Mouse (Mus musculus) MEL (cell line): ENCODE results near the gene Olfr1029. TPM values are rescaled to one million over a fixed set of nuclear protein-coding genes. Genes with fewer than 3 reads are reported as not detected.
"Not testable (repeated sequence)": the region's sequence is repeated elsewhere in the genome, so short reads cannot be mapped to it uniquely, and the experiment has no call there.

ENCODE experiments used
- DNase-seq: peaks from one replicate; pipeline ENCODE4 v3.0.0; 2011; ENCODE audit warnings: low read depth, low spot score
- H3K27ac ChIP-seq: 2 replicates; pipeline ENCODE4 v1.5.1; 2012; ENCODE audit warnings: low read depth, mild to moderate bottlenecking, control low read depth, low read length, moderate library complexity; ENCODE audit not compliant: control insufficient read depth
- H3K27me3 ChIP-seq, 2 experiments: fragments of 150-350 bp in 1 of 2; sonication (generic) in 1 of 2; 2 replicates each; pipeline ENCODE4 v1.6.1; 2012; ENCODE audit warnings: low read length in 2 of 2, mild to moderate bottlenecking in 2 of 2, improper control_type of control experiment in 1 of 2, moderate library complexity in 1 of 2; ENCODE audit not compliant: insufficient read depth in 2 of 2, control insufficient read depth in 1 of 2
- H3K36me3 ChIP-seq, 2 experiments: 2 replicates each; pipeline ENCODE4 v1.6.1; 2012 to 2014; ENCODE audit warnings: low read length in 2 of 2, improper control_type of control experiment in 1 of 2, inconsistent platforms in 1 of 2, mild to moderate bottlenecking in 1 of 2; ENCODE audit not compliant: insufficient read depth in 2 of 2, control insufficient read depth in 1 of 2
- H3K4me1 ChIP-seq, 2 experiments: fragments of 150-350 bp in 1 of 2; sonication (generic) in 1 of 2; 2 replicates each; pipeline ENCODE4 v1.6.1; 2012; ENCODE audit warnings: low read length in 2 of 2, improper control_type of control experiment in 1 of 2, mild to moderate bottlenecking in 1 of 2; ENCODE audit not compliant: insufficient read depth in 2 of 2, control insufficient read depth in 1 of 2
- H3K4me3 ChIP-seq, 2 experiments: fragments of 150-350 bp in 1 of 2; sonication (generic) in 1 of 2; 2 replicates each; pipeline ENCODE4 v1.5.1; 2012; ENCODE audit warnings: low read depth in 2 of 2, low read length in 2 of 2, mild to moderate bottlenecking in 2 of 2, moderate library complexity in 2 of 2, control low read depth in 1 of 2, improper control_type of control experiment in 1 of 2; ENCODE audit not compliant: control insufficient read depth in 1 of 2, insufficient read depth in 1 of 2
- H3K79me2 ChIP-seq: 2 replicates; pipeline ENCODE4 v1.6.1; 2012; ENCODE audit warnings: mild to moderate bottlenecking, low read length, moderate library complexity; ENCODE audit not compliant: control insufficient read depth, poor library complexity, insufficient read depth
- H3K9ac ChIP-seq: 2 replicates; pipeline ENCODE4 v1.6.1; 2012; ENCODE audit warnings: low read depth, mild to moderate bottlenecking, control low read depth, low read length, moderate library complexity; ENCODE audit not compliant: control insufficient read depth, poor library complexity, severe bottlenecking
- H3K9me3 ChIP-seq: fragments of 150-350 bp; sonication (generic); replicated peaks from 2 replicates; pipeline ENCODE4 v1.6.1; 2012; ENCODE audit warnings: mild to moderate bottlenecking, low read length, improper control_type of control experiment, moderate library complexity; ENCODE audit not compliant: insufficient read depth
- polyA plus RNA-seq, 2 experiments: library from polyadenylated mRNA; stranded (reverse) in 1 of 2; unstranded in 1 of 2; fragments of >175 nt in 1 of 2; fragments of >200 nt in 1 of 2; gene quantifications; 2 replicates each; pipeline versions ENCODE4 v1.2.1 to v1.2.4; 2012; ENCODE audit warnings: low replicate concordance in 2 of 2, low read depth in 1 of 2; ENCODE audit not compliant: insufficient read length in 2 of 2, insufficient read depth in 1 of 2, missing spikeins in 1 of 2
- total RNA-seq: library from RNA; depleted of rRNA; stranded (reverse); fragments of 300-350 nt; gene quantifications from 2 replicates; pipeline ENCODE4 v1.2.3, GENCODE M21; 2012; rRNA removed

Gene Olfr1029
- total and polyA plus RNA-seq, 3 experiments = not detected

DNA sequence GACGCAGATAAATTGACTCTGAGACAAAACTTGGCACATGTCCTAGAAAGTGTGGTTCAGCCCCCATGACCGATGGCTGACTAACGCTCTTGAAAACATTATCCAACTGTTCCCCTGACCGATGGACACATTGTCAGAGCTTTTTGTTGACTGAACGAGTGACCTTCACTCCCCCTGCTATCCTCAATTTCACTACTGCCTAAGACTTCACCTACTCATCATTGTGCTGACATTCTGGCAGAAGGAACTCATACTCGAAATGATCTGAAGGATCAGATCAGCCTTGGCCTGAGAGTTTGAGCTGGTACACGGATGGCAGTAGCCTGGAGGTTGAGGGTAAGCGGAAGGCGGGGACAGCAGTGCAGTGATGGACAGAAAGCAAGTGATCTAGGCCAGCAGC lies 47.8 kb downstream of the Olfr1029 start:
- not testable (repeated sequence) for H3K9ac ChIP-seq, H3K27me3 ChIP-seq, H3K4me1 ChIP-seq, H3K36me3 ChIP-seq, H3K27ac ChIP-seq, DNase-seq, H3K79me2 ChIP-seq, H3K9me3 ChIP-seq, H3K4me3 ChIP-seq

Other genes starting within 250 kb of the Olfr1029 start
- gene Olfr1012, start 211.1 kb upstream of the Olfr1029 start, total RNA-seq = not detected in 2 replicates
- gene Olfr1012, start 211.1 kb upstream of the Olfr1029 start, polyA plus RNA-seq = not detected
- gene Olfr1013, start 206.8 kb upstream of the Olfr1029 start, total RNA-seq = not detected in 2 replicates
- not detected for gene Olfr1013, start 206.8 kb upstream of the Olfr1029 start, polyA plus RNA-seq
- gene Olfr1014, start 201.2 kb upstream of the Olfr1029 start, total RNA-seq = not detected in 2 replicates
- gene Olfr1014, start 201.2 kb upstream of the Olfr1029 start, polyA plus RNA-seq = not detected
- not detected in 2 replicates for gene Olfr1015, start 191.9 kb upstream of the Olfr1029 start, total RNA-seq
- not detected for gene Olfr1015, start 191.9 kb upstream of the Olfr1029 start, polyA plus RNA-seq
- gene Olfr1016, start 171.4 kb upstream of the Olfr1029 start, total RNA-seq = not detected in 2 replicates
- not detected for gene Olfr1016, start 171.4 kb upstream of the Olfr1029 start, polyA plus RNA-seq
- gene Olfr1018, start 155.4 kb upstream of the Olfr1029 start, total RNA-seq = not detected in 2 replicates
- not detected for gene Olfr1018, start 155.4 kb upstream of the Olfr1029 start, polyA plus RNA-seq
- not detected in 2 replicates for gene Olfr1019, start 128.4 kb upstream of the Olfr1029 start, total RNA-seq
- gene Olfr1019, start 128.4 kb upstream of the Olfr1029 start, polyA plus RNA-seq = not detected
- not detected in 2 replicates for gene Olfr1020, start 126.9 kb upstream of the Olfr1029 start, total RNA-seq
- not detected for gene Olfr1020, start 126.9 kb upstream of the Olfr1029 start, polyA plus RNA-seq
- gene Olfr1022, start 105.3 kb upstream of the Olfr1029 start, total RNA-seq = not detected in 2 replicates
- gene Olfr1022, start 105.3 kb upstream of the Olfr1029 start, polyA plus RNA-seq = not detected
- gene Olfr1023, start 88.3 kb upstream of the Olfr1029 start, total RNA-seq = not detected in 2 replicates
- not detected for gene Olfr1023, start 88.3 kb upstream of the Olfr1029 start, polyA plus RNA-seq
- not detected in 2 replicates for gene Olfr1024, start 68.8 kb upstream of the Olfr1029 start, total RNA-seq
- gene Olfr1024, start 68.8 kb upstream of the Olfr1029 start, polyA plus RNA-seq = not detected
- gene Olfr1025-ps1, start 58.7 kb upstream of the Olfr1029 start, total RNA-seq = not detected in 2 replicates
- gene Olfr1025-ps1, start 58.7 kb upstream of the Olfr1029 start, polyA plus RNA-seq = not detected
- not detected in 2 replicates for gene Olfr1026, start 52.3 kb upstream of the Olfr1029 start, total RNA-seq
- gene Olfr1026, start 52.3 kb upstream of the Olfr1029 start, polyA plus RNA-seq = not detected
- not detected in 2 replicates for gene Olfr1028, start 23.5 kb upstream of the Olfr1029 start, total RNA-seq
- not detected for gene Olfr1028, start 23.5 kb upstream of the Olfr1029 start, polyA plus RNA-seq
- gene Olfr1030, start 5.4 kb downstream of the Olfr1029 start, total RNA-seq = not detected in 2 replicates
- gene Olfr1030, start 5.4 kb downstream of the Olfr1029 start, polyA plus RNA-seq = not detected
- gene Olfr1031, start 16.4 kb downstream of the Olfr1029 start, total RNA-seq = not detected in 2 replicates
- gene Olfr1031, start 16.4 kb downstream of the Olfr1029 start, polyA plus RNA-seq = not detected
- gene Olfr1032, start 31.6 kb downstream of the Olfr1029 start, total RNA-seq = not detected in 2 replicates
- gene Olfr1032, start 31.6 kb downstream of the Olfr1029 start, polyA plus RNA-seq = not detected
- gene Olfr1033, start 46.7 kb downstream of the Olfr1029 start, total RNA-seq = not detected in 2 replicates
- gene Olfr1033, start 46.7 kb downstream of the Olfr1029 start, polyA plus RNA-seq = not detected
- not detected in 2 replicates for gene Olfr1034, start 72.0 kb downstream of the Olfr1029 start, total RNA-seq
- not detected for gene Olfr1034, start 72.0 kb downstream of the Olfr1029 start, polyA plus RNA-seq
- not detected in 2 replicates for gene Olfr1036, start 100.1 kb downstream of the Olfr1029 start, total RNA-seq
- gene Olfr1036, start 100.1 kb downstream of the Olfr1029 start, polyA plus RNA-seq = not detected
- gene Olfr1037, start 113.5 kb downstream of the Olfr1029 start, total RNA-seq = not detected in 2 replicates
- not detected for gene Olfr1037, start 113.5 kb downstream of the Olfr1029 start, polyA plus RNA-seq
- not detected in 2 replicates for gene Olfr1039, start 162.0 kb downstream of the Olfr1029 start, total RNA-seq
- gene Olfr1039, start 162.0 kb downstream of the Olfr1029 start, polyA plus RNA-seq = not detected
- gene Olfr1040, start 172.8 kb downstream of the Olfr1029 start, total RNA-seq = not detected in 2 replicates
- not detected for gene Olfr1040, start 172.8 kb downstream of the Olfr1029 start, polyA plus RNA-seq
- gene Olfr1042, start 187.9 kb downstream of the Olfr1029 start, total RNA-seq = not detected in 2 replicates
- gene Olfr1042, start 187.9 kb downstream of the Olfr1029 start, polyA plus RNA-seq = not detected
- gene Olfr1043, start 193.6 kb downstream of the Olfr1029 start, total RNA-seq = not detected in 2 replicates
- not detected for gene Olfr1043, start 193.6 kb downstream of the Olfr1029 start, polyA plus RNA-seq
- not detected in 2 replicates for gene Olfr1044, start 203.9 kb downstream of the Olfr1029 start, total RNA-seq
- gene Olfr1044, start 203.9 kb downstream of the Olfr1029 start, polyA plus RNA-seq = not detected
- gene Olfr52, start 211.8 kb downstream of the Olfr1029 start, total RNA-seq = not detected in 2 replicates
- gene Olfr52, start 211.8 kb downstream of the Olfr1029 start, polyA plus RNA-seq = not detected
- gene Olfr1045, start 229.1 kb downstream of the Olfr1029 start, total RNA-seq = not detected in 2 replicates
- gene Olfr1045, start 229.1 kb downstream of the Olfr1029 start, polyA plus RNA-seq = not detected
- not detected in 2 replicates for gene Olfr1046, start 245.4 kb downstream of the Olfr1029 start, total RNA-seq
- not detected for gene Olfr1046, start 245.4 kb downstream of the Olfr1029 start, polyA plus RNA-seq